Mouse (Mus musculus) retina, postnatal 1 day (tissue): ENCODE results near the gene Wfdc18.
A peak's percentile ranks its signal among the peaks of the same experiment; 100 is the strongest.

ENCODE experiments used
- DNase-seq: peaks from one replicate; pipeline ENCODE4 v3.0.0-alpha.2; 2012

Wfdc18 gene

GRCm38 (mm10) chr11:83743525-83743924 is 34.7 kb downstream of the Wfdc18 start:
- DNase-seq: no peak

GRCm38 (mm10) chr11:83746152-83746551 is 37.3 kb downstream of the Wfdc18 start:
- no peak for DNase-seq

DNA sequence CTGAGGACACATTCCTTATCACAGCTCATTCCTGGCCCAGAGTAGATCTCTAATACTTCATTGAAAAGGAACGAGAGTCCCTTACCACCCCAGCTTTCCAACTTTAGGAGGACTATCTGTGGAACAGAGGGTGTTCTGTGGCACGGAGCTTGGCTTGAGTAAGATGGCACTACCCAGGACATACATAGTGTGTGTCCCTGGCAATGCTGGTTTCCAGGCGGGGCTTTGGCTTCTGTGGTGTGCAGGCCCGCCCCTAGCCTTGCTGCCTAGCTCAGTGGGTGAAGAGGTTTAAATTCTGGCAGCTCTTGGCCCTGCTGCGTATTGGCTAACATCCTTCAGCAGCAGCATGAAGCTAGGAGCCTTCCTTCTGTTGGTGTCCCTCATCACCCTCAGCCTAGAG is 37.9 kb downstream of the Wfdc18 start, which contains the start of gene Wfdc21:
Gene Wfdc21, plus strand, starts transcription at position 260 of the 400 bp plus-strand sequence.
- no peak for DNase-seq

DNA sequence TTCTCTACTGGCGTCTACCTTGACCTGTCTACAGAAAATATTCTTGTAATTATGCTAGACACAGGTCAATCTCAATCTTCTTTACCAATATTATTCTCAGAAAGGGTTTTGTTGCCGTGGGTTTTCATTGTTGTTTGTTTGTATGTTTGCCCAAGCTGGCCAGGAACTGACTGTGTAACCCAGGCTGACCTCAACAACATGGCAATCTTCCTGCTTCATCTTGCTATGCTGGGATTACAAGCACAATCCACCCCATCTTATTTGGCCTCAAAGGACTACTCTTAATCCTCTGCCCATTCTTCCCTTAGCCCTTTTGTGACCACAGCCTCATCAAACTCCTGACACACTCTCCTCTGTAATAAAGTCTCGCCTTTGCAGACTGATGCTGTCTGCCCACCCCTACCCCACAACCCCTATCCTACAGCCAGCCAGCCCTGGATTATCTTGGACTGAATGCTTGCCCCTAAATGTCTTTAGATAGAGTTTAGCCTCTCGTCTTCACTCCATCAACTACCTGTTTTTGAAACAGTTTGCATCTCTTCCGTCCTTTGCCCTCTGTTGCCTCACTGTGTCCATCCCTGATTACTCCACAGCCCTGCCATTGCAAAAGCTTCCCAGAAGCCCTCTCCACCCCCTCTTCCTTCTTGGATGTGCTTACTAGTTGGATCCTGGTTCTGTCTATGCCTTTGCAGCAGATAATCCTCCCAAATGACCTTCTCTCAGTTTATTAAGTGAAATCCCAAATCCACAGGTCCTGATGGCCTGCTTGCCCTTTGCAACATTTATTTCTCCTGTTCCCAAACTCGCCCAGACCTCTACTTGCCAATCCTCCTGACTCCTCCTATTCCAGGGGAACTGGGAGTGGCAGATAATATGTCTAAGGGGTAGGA is 38.8 kb downstream of the Wfdc18 start:
- no peak for DNase-seq

GRCm38 (mm10) chr11:83753581-83754181 is 44.9 kb downstream of the Wfdc18 start, which contains the start of gene Heatr6:
Gene Heatr6, plus strand, starts transcription at chr11:83753696.
- peak; percentile 97 for DNase-seq

- no peak for DNase-seq
Measured at GRCm38 (mm10) chr11:83754227-83754626, 45.4 kb downstream of the Wfdc18 start.
